Mouse (Mus musculus) layer of hippocampus, adult 8-10 months (tissue): Measurements from ENCODE around the gene Ifnb1. TPM values are rescaled to one million over a fixed set of nuclear protein-coding genes. Genes with fewer than 3 reads are reported as not detected.
"Not testable (repeated sequence)": the region's sequence is repeated elsewhere in the genome, so short reads cannot be mapped to it uniquely, and the experiment has no call there.

ENCODE experiments used
- DNase-seq, 2 experiments: peaks; one replicate each; pipeline ENCODE4 v3.0.0; 2022; ENCODE audit warnings: low spot score in 2 of 2
- total RNA-seq, 4 experiments: library from RNA; stranded (reverse); gene quantifications; 2 replicates each; pipeline ENCODE4 v1.2.4; 2022

Gene Ifnb1
- not detected for total RNA-seq

GRCm38 (mm10) chr4:88522674-88523073, at the start of gene Ifnb1:
Gene Ifnb1, minus strand, starts transcription at chr4:88522774.
- no peak for DNase-seq

- no peak for DNase-seq
Measured at GRCm38 (mm10) chr4:88571698-88572097, 49.1 kb upstream of the Ifnb1 start, which contains the start of gene Ifna14. Gene Ifna14, minus strand, starts transcription at chr4:88571798.

DNA sequence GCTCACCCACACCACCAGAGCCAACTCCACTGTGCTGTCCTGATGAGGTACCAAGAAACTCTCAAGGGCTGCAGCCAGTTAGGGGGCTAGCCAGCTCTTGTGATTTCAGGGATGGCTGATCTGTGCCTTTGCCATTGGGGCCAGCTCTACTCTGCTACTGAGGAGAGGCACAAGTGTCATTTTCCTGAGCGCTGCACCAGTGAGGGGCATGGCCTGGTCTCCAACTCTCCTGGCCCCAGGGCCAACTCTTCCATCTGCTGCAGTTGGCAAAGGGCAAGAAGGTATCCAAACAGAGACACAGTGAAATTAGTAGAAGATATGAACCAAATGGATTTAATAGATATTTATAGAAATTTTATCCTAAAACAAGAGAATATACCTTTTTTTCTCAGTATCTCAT, 39.2 kb upstream of the Ifnb1 start:
- DNase-seq: no peak

GRCm38 (mm10) chr4:88558145-88558544, 35.6 kb upstream of the Ifnb1 start, which contains the start of gene Ifna15:
Gene Ifna15, minus strand, starts transcription at chr4:88558245.
- DNase-seq: not testable (repeated sequence)

GRCm38 (mm10) chr4:88550161-88550945, 27.8 kb upstream of the Ifnb1 start:
- DNase-seq: peak; percentile 14 to 66

- DNase-seq: no peak
Measured at GRCm38 (mm10) chr4:88547986-88548385, 25.4 kb upstream of the Ifnb1 start.

DNA sequence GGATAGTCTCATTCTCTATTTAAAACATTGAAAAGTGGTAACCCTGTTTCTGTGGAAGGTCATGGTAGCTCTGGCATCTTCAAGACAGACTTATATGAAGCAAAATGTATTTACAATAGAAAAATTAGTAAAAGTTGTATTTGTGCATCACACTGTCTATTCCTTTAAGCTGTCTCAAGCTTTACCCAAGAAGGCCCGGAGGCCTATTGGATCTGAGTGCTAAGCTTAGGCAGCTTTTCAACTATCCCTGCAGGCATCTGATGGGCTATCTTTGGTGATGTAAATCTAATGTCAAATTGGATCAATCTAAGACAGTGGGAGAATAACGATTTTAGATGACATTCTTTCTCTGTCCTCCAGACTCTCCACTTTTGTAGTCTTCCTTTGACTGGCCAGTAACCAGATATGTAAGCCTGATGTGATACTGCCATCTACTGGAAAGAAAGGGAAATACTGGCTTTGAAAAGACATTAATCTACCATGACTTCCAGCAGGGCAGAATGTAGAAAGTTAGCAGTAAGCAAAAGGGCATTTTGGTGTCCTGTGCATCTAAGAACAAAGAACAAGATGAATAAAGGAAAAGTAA, 21.2 kb upstream of the Ifnb1 start:
- DNase-seq: no peak

DNA sequence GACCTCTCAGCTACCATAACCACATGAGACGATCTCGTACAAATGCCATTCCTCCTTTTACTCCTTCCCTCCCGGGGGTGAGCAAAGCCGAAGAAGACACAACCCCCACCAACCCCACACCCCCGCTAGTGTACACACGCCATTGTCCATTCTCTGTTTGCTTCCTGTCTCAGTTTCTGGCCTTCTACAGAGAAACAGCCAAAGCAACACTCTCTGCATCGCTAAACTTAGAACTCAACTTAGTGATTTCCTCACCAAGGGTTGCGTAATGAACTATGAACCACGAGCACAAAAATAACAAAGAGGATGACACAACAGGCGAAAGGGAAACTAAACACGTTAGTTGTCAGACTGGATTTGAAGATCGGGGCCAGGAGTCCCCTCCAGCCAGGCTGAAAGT, 14.8 kb upstream of the Ifnb1 start:
- no peak for DNase-seq

DNA sequence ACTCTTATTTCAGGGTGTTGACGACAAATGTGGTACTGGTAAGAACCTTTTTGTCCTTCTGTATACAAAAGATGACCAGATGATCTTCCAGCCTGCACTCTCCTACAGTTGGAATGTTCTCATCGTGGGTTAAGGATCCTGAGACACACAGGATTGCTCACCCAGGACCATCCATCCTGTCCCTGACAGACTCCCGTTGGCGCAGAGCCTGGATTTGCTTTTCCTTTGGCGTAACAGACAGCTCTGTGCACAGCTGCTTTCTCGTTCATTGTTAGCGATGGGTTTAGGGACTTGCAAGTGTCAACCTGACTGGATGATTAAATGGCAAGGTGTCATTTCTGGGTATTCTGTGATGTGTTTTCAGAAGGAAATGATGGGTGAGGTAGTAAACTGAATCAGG, 14.1 kb upstream of the Ifnb1 start:
- no peak for DNase-seq

DNA sequence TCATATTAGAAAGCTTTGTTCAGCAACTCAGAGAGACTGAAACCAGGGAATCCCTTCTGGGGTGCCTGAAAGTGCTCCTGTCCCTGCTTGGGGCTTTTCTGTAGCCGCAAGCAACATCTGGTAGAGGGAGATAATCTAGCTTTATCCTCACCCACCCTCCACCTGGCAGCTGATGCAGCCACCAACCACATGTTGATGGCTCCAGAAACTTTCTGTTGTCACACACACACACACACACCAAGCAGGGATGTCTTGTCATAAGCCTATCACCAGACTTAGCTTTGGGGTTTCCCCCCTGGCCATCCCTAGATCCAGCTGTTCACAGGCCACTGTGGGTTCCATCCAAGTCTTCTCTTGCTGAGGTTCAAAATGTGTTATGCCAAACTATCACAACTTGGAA, 13.2 kb upstream of the Ifnb1 start:
- DNase-seq: no peak

- DNase-seq: no peak
Measured at GRCm38 (mm10) chr4:88534903-88535302, 12.3 kb upstream of the Ifnb1 start.

DNA sequence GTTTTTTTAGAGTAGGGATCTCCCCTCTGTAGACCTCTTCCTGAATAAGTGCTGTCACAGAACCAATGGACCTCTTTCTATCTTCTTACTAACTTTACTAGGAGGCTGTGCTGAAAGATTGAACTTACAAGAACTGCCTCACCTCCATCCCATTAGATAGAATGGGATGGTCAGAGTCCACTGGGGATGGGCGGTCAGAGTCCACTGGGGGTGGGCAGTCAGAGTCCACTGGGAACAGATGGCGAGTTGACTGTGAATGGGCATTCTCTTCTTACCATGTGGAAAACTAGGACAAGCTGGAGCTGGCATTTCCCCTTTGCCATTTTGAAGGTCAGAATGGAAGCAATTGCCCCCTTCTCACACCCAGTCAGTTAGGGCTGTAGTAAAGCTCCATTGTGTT, 10.9 kb upstream of the Ifnb1 start:
- DNase-seq: no peak

DNA sequence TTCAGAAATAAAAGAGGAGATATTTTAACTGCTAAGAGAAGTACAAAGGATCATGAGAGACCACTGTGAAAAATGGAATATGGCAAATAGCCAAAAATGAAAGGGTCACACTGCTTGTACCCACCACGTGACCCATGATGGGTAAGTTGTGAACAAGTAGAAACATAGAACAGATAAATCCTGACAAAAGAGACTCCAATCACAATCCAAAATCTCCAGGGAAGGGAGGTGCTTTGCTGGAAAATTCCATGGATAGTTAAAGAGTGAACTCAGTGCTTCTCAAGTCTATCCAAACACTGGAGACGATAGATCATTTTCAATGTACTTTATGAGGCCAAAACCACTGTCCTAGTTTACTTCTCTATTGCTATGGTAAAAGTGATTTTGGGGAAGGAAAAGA, 8.3 kb upstream of the Ifnb1 start:
- DNase-seq: no peak

DNA sequence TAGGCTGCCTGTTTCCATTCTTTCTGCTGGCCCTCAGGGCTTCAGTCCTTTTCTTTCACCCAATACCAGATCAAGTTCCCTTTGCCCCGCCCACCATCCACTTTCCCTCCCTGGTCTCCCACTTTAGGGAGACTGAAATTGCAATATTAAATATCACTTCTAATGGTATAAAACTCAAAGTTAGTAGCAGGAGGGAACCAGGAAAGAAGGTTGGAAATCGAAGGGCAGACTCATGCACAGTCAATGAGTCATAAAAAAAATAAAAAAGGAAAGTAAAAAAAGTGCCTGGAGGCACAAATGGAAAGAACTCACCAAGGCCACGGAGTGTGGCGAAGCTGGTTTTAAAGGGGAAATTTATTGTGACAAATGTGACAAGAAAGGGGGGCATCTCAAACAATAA, 7.7 kb upstream of the Ifnb1 start:
- no peak for DNase-seq

- DNase-seq: no peak
Measured at GRCm38 (mm10) chr4:88526379-88527049, 3.9 kb upstream of the Ifnb1 start.

GRCm38 (mm10) chr4:88525393-88525792, 2.8 kb upstream of the Ifnb1 start:
- no peak for DNase-seq

GRCm38 (mm10) chr4:88523241-88523640, 667 bp upstream of the Ifnb1 start:
- no peak for DNase-seq

DNA sequence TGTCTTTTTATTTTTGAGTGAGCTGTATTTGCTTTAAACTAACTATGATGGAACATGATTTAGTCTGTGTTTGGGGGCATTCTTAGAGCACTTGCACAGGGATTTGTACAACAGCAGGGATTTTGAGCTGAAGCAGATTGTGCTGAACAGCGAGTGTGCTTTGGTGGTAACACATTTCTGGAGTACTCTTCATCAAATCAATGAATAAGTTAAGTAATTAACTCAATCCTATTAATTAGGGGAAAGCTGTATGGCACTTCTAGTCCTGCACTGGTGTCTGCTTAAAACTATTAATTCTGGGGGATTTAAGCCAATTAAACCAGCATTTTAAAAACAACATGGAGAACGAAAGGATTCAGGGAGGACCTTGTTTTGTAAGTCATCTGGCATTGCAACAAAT, 4.6 kb downstream of the Ifnb1 start:
- DNase-seq: no peak

GRCm38 (mm10) chr4:88515711-88516211, 6.8 kb downstream of the Ifnb1 start:
- DNase-seq: no peak

GRCm38 (mm10) chr4:88515250-88515649, 7.3 kb downstream of the Ifnb1 start:
- DNase-seq: no peak

GRCm38 (mm10) chr4:88514403-88514802, 8.2 kb downstream of the Ifnb1 start:
- no peak for DNase-seq

GRCm38 (mm10) chr4:88513743-88514142, 8.8 kb downstream of the Ifnb1 start:
- DNase-seq: no peak
